Mouse (Mus musculus) MEL (cell line): ENCODE data around the gene Kndc1.

ENCODE experiments used
- CTCF ChIP-seq, 3 experiments: IDR thresholded peaks in 2 of 3; conservative IDR thresholded peaks in 1 of 3; 2 replicates each; pipeline ENCODE4 v1.5.1; 2011 to 2012; ENCODE audit warnings: low read length in 3 of 3, low read depth in 2 of 3, mild to moderate bottlenecking in 2 of 3, improper control_type of control experiment in 1 of 3, inconsistent platforms in 1 of 3, mixed read lengths in 1 of 3, moderate library complexity in 1 of 3; ENCODE audit not compliant: control insufficient read depth in 1 of 3, insufficient read depth in 1 of 3, poor library complexity in 1 of 3, severe bottlenecking in 1 of 3
- GABPA ChIP-seq: IDR thresholded peaks from 2 replicates; pipeline ENCODE4 v1.6.1; 2012; ENCODE audit warnings: low read depth, mild to moderate bottlenecking, inconsistent platforms, low read length, improper control_type of control experiment, moderate library complexity
- MAX ChIP-seq: IDR thresholded peaks from 2 replicates; pipeline ENCODE4 v1.6.1; 2011; ENCODE audit warnings: low read length, improper control_type of control experiment
- POLR2A ChIP-seq, 2 experiments: IDR thresholded peaks; 2 replicates each; pipeline ENCODE4 v1.6.1; 2011 to 2012; ENCODE audit warnings: low read length in 2 of 2, mild to moderate bottlenecking in 2 of 2, control low read depth in 1 of 2, improper control_type of control experiment in 1 of 2, low read depth in 1 of 2, moderate library complexity in 1 of 2; ENCODE audit not compliant: control insufficient read depth in 1 of 2, insufficient read depth in 1 of 2, poor library complexity in 1 of 2
- RCOR1 ChIP-seq: IDR thresholded peaks from 2 replicates; pipeline ENCODE4 v1.6.1; 2012; ENCODE audit warnings: low read depth, mild to moderate bottlenecking, inconsistent platforms, low read length, improper control_type of control experiment

DNA sequence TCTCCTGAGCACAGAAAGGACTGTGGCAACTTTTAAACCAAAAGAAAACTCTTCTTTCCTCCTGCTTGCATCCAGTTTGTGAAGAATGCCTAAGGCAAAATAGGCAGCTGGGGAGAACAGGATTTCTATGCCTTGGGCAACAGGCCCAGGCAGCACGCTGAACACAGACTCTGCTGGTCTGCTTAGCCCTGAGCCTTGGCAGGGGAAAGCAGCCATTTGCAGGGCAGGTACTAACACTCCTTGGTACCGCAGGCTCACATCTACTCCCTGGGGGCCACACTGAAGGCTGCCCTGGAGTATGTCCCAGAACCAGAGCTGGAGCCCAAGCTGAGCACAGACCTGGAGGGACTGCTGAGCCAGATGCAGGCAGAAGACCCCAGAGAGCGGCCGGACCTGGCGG is 13.7 kb downstream of the Kndc1 start:
- TF ChIP-seq POLR2A (IDR thresholded peaks at IDR 0.05; ENCODE audit: control insufficient read depth in 1 of 2, insufficient read depth in 1 of 2, low read depth in 1 of 2, low read length in 2 of 2, poor library complexity in 1 of 2) (no peak), GABPA (no peak), CTCF (IDR thresholded peaks at IDR 0.05 in 2 of 3, conservative IDR thresholded peaks at IDR 0.05 in 1 of 3; ENCODE audit: control insufficient read depth in 1 of 3, insufficient read depth in 1 of 3, low read depth in 2 of 3, low read length in 3 of 3, poor library complexity in 1 of 3, severe bottlenecking in 1 of 3) (no peak), MAX (no peak), RCOR1 (no peak)
